Mouse (Mus musculus) liver, adult 2 months (tissue): ENCODE measurements around the gene Cox17. TPM values are rescaled to one million over a fixed set of nuclear protein-coding genes. Genes with fewer than 3 reads are reported as not detected.
"Not testable (repeated sequence)": the region's sequence is repeated elsewhere in the genome, so short reads cannot be mapped to it uniquely, and the experiment has no call there.

Experiments used
- DNase-seq: peaks from one replicate; pipeline ENCODE4 v3.0.0-alpha.2; 2011; ENCODE audit warnings: low read depth, low spot score; ENCODE audit errors: extremely low read depth
- H3K27ac ChIP-seq: fragments of 200-500 bp; replicated peaks from 2 replicates; pipeline ENCODE4 v1.5.1; 2012; ENCODE audit warnings: low read depth, mild to moderate bottlenecking, control low read depth, inconsistent platforms, low read length; ENCODE audit not compliant: insufficient read depth
- H3K27me3 ChIP-seq: fragments of 200-500 bp; 2 replicates; pipeline ENCODE4 v1.6.1; 2012; ENCODE audit warnings: mild to moderate bottlenecking, moderate library complexity, low read length, inconsistent platforms; ENCODE audit not compliant: control insufficient read depth, insufficient read depth
- H3K36me3 ChIP-seq: fragments of 200-500 bp; 2 replicates; pipeline ENCODE4 v1.6.1; 2012; ENCODE audit warnings: low read length, inconsistent platforms; ENCODE audit not compliant: control insufficient read depth, insufficient read depth
- H3K4me1 ChIP-seq: fragments of 200-500 bp; 2 replicates; pipeline ENCODE4 v1.6.1; 2011; ENCODE audit warnings: low read length; ENCODE audit not compliant: control insufficient read depth, insufficient read depth
- H3K4me3 ChIP-seq: fragments of 200-500 bp; 2 replicates; pipeline ENCODE4 v1.5.1; 2011; ENCODE audit warnings: low read depth, mild to moderate bottlenecking, control low read depth, low read length, moderate library complexity; ENCODE audit not compliant: insufficient read depth
- H3K79me2 ChIP-seq: fragments of 200-500 bp; 2 replicates; pipeline ENCODE4 v1.6.1; 2012; ENCODE audit warnings: inconsistent platforms, mild to moderate bottlenecking, low read length, moderate library complexity; ENCODE audit not compliant: control insufficient read depth, insufficient read depth
- H3K9ac ChIP-seq: fragments of 200-500 bp; 2 replicates; pipeline ENCODE4 v1.6.1; 2012; ENCODE audit warnings: low read depth, mild to moderate bottlenecking, control low read depth, inconsistent platforms, low read length
- CTCF ChIP-seq: fragments of 200-500 bp; IDR thresholded peaks from 2 replicates; pipeline ENCODE4 v1.5.1; 2011; ENCODE audit warnings: low read depth, low read length, control low read depth
- POLR2A ChIP-seq: fragments of 200-500 bp; IDR thresholded peaks from 2 replicates; pipeline ENCODE4 v1.6.1; 2011; ENCODE audit warnings: low read length, control low read depth; ENCODE audit not compliant: insufficient read depth; ENCODE audit errors: extremely low read depth
- WGBS: fragments of 180-500 bp; shearing (Covaris S2); methylation state at CpG from one replicate; pipeline ENCODE4 v1.1.7; 2018; 5-methylcytosine and 5-hydroxymethylcytosine counted together
- polyA plus RNA-seq: library from polyadenylated mRNA; depleted of rRNA; stranded (reverse); fragments of >200 nt; gene quantifications from 2 replicates; pipeline ENCODE4 v1.2.3, GENCODE M21; 2012
- total RNA-seq: library from RNA; depleted of rRNA; stranded (reverse); fragments of >200 nt; gene quantifications from 2 replicates; pipeline ENCODE4 v1.2.3, GENCODE M21; 2014

The Cox17 gene
- total and polyA plus RNA-seq, 2 experiments, result 39.4 to 69.9 TPM

- no peak for DNase-seq
- TF ChIP-seq POLR2A, result no peak
- no peak for TF ChIP-seq CTCF
- no peak overlapping the region for H3K4me3 ChIP-seq
- H3K79me2 ChIP-seq, result no peaks in the 10 kb centered on the region
- H3K9ac ChIP-seq, result no peak overlapping the region
- H3K27me3 ChIP-seq, result no peaks in the 10 kb centered on the region
- H3K36me3 ChIP-seq, result no peaks in the 10 kb centered on the region
- WGBS, result 93% methylated on average over 15 of the region's 15 CpGs
- H3K27ac ChIP-seq, result no peak overlapping the region
- no peaks in the 10 kb centered on the region; the same call in 1 of the 2 replicates for H3K4me1 ChIP-seq
Measured at GRCm38 (mm10) chr16:38324311-38324710, 22.5 kb upstream of the Cox17 start.

DNA sequence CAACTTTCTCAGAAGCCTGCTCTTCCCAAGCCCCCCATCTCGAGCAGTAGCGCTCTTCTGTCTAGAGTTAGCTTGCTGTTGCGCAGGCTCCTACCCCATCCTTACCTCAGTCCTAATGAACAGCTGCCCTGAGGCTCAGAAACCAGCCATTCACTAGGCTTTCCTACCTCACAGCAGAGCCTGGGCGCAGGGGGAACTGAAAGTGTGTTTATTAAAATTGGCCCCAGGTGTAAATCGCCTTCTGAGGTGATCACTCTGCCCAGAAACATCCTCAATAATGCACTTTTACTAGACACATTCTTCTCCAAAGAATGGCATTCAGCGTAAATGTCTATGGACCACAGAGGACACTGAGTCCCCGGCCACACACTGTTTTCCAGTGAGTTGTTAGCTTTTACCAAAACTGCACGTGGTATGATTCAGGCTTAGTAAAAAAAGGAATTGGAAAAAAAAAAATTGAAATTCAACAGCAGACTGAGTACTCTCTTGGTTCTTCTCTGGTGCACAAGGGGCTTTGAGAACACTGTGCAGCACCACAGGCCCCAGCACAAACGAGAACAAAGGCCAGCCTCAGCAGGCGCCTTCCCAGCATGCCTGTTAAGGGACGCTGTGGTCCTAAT is 19.9 kb upstream of the Cox17 start:
- 89% methylated on average over 11 of the region's 11 CpGs for WGBS
- H3K4me3 ChIP-seq, result no peak overlapping the region

GRCm38 (mm10) chr16:38329340-38329739 is 17.5 kb upstream of the Cox17 start:
- H3K79me2 ChIP-seq, result no peaks in the 10 kb centered on the region
- H3K4me3 ChIP-seq, result no peak overlapping the region
- 89% methylated on average over 3 of the region's 3 CpGs for WGBS
- DNase-seq, result no peak
- H3K4me1 ChIP-seq, result no peaks in the 10 kb centered on the region
- no peak overlapping the region for H3K9ac ChIP-seq
- no peak overlapping the region for H3K27ac ChIP-seq
- no peaks in the 10 kb centered on the region for H3K27me3 ChIP-seq
- no peaks in the 10 kb centered on the region for H3K36me3 ChIP-seq
- TF ChIP-seq POLR2A (no peak), CTCF (peak; percentile 22; the same call in 1 of the 2 replicates)

More for the DNA sequence above, 19.9 kb upstream of the Cox17 start:
- no peaks in the 10 kb centered on the region for H3K27me3 ChIP-seq
- no peak overlapping the region for H3K27ac ChIP-seq
- no peaks in the 10 kb centered on the region for H3K79me2 ChIP-seq
- no peak overlapping the region for H3K9ac ChIP-seq
- DNase-seq, result no peak
- H3K4me1 ChIP-seq, result no peaks in the 10 kb centered on the region
- no peaks in the 10 kb centered on the region for H3K36me3 ChIP-seq
- TF ChIP-seq POLR2A (no peak), CTCF (no peak)

GRCm38 (mm10) chr16:38334431-38334830 is 12.4 kb upstream of the Cox17 start:
- Histone ChIP-seq H3K4me3 (no peak overlapping the region), H3K27ac (no peak overlapping the region), H3K4me1 (no peaks in the 10 kb centered on the region), H3K36me3 (no peaks in the 10 kb centered on the region), H3K79me2 (no peaks in the 10 kb centered on the region), H3K9ac (no peak overlapping the region), H3K27me3 (no peaks in the 10 kb centered on the region)
- TF ChIP-seq POLR2A (no peak), CTCF (no peak)
- WGBS, result 50% methylated on average over 6 of the region's 6 CpGs
- DNase-seq, result no peak

DNA sequence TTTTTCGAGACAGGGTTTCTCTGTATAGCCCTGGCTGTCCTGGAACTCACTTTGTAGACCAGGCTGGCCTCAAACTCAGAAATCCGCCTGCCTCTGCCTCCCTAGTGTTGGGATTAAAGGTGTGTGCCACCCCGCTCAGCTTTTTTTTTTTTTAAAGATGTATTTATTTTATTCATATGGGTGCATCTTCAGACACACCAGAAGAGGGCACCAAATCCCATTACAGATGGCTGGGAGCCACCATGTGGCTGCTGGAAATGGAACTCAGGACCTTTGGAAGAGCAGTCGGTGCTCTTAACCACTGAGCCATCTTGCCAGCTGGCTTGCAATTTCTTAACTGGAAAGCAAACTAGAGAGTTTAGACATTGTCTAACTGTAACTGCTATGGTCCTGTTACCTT is 8.7 kb upstream of the Cox17 start:
- peak; percentile 19 for DNase-seq
- not testable (repeated sequence) for H3K36me3 ChIP-seq, H3K9ac ChIP-seq, H3K4me1 ChIP-seq, H3K27ac ChIP-seq, H3K4me3 ChIP-seq, H3K79me2 ChIP-seq, H3K27me3 ChIP-seq
- 71% methylated on average over 4 of the region's 4 CpGs for WGBS

DNA sequence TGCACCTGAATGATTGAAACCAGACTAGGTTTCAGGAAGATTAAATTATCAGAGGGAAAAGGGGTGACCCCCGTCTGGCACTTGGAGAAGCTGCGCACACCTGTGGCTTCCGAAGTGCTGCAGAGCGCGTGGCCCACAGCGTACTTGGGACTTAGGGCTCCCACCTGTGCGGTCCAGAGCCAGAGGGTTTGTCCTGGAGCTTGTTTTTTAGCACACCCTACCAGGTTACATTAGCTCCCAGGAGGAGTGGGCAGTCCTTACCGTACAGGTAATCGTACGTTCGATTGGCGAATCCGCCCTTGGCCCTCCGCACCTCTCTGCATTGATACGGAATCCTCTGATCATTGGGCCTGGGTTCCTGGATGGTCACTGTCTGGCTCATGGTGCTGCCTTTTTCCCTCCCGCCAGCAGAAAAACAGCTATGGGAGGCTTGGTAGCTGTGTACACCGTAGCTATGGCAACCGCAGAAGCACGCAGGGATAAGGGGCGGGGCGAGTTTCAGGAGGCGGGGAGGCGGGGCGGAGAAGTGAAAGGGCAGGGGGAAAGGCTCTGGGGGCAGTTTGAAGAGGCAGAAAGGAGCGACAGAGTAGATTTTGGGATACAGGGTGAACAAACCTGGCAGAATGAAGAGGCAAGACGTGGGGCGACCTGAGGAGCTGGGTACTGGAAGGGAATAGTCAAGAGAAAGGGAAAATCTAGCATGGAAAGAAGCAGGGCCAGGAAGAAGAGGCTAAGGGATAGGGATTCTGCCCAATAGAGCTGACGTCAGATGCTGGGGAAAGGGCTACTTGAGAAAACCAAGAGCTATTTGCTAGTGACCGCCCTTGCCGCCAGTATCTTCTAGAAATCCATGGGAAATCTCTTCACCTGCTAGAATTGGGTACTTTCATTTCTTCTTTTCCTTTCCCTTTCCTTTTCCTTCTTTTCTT is 5.1 kb upstream of the Cox17 start, which contains the start of gene Maats1:
Maats1 (minus strand) TSS at position 748 of the 929 bp plus-strand sequence.
- DNase-seq, result peak; percentile 59
- no peak within 1 kb of the TSS for H3K27ac ChIP-seq
- H3K79me2 ChIP-seq, result no peaks in the 10 kb centered on the region
- H3K36me3 ChIP-seq, result no peaks in the 10 kb centered on the region
- TF ChIP-seq CTCF (no peak), POLR2A (no peak)
- H3K9ac ChIP-seq, result no peak within 1 kb of the TSS
- no peak within 1 kb of the TSS for H3K4me3 ChIP-seq
- peaks cover 2% of the 10 kb centered on the region; the same call in 1 of the 2 replicates for H3K4me1 ChIP-seq
- no peaks in the 10 kb centered on the region for H3K27me3 ChIP-seq
- 19% methylated on average over 30 of the region's 30 CpGs for whole genome bisulfite sequencing
